Mouse (Mus musculus) midbrain, postnatal 0 days (tissue): ENCODE results near the gene Sytl1. TPM values are rescaled to one million over a fixed set of nuclear protein-coding genes. Genes with fewer than 3 reads are reported as not detected.

ENCODE experiments used
- ATAC-seq: fragments of 200-750 bp; cut with Nextera tagmentation; 2 replicates; pipeline ENCODE4 v1.8.0; 2017; ENCODE audit warnings: moderate number of reproducible peaks, mild to moderate bottlenecking, moderate TSS enrichment, moderate library complexity; ENCODE audit not compliant: low FRiP score
- DNase-seq: peaks from one replicate; pipeline ENCODE4 v3.0.0-alpha.2; 2015; ENCODE audit warnings: low spot score
- H3K27ac ChIP-seq: fragments of 300-500 bp; sonication (generic); 2 replicates; pipeline ENCODE4 v1.5.1; 2014; ENCODE audit warnings: low read depth, mild to moderate bottlenecking, low read length, mixed read lengths
- H3K27me3 ChIP-seq: fragments of 300-500 bp; sonication (generic); 2 replicates; pipeline ENCODE4 v1.6.1; 2014; ENCODE audit warnings: low read length, control low read depth, mixed read lengths; ENCODE audit not compliant: insufficient read depth
- H3K36me3 ChIP-seq: fragments of 300-500 bp; sonication (generic); 2 replicates; pipeline ENCODE4 v1.6.1; 2014; ENCODE audit warnings: low read length, control low read depth, mixed read lengths; ENCODE audit not compliant: insufficient read depth
- H3K4me1 ChIP-seq: fragments of 300-500 bp; sonication (generic); 2 replicates; pipeline ENCODE4 v1.6.1; 2014; ENCODE audit warnings: mild to moderate bottlenecking, control low read depth, antibody characterized with exemption, low read length, mixed read lengths; ENCODE audit not compliant: insufficient read depth
- H3K4me2 ChIP-seq: fragments of 300-500 bp; sonication (generic); 2 replicates; pipeline ENCODE4 v1.6.1; 2014; ENCODE audit warnings: low read depth, mild to moderate bottlenecking, low read length, mixed read lengths; ENCODE audit not compliant: poor library complexity, severe bottlenecking
- H3K4me3 ChIP-seq: fragments of 300-500 bp; sonication (generic); 2 replicates; pipeline ENCODE4 v1.5.1; 2014; ENCODE audit warnings: low read depth, mild to moderate bottlenecking, low read length, moderate library complexity
- H3K9ac ChIP-seq: fragments of 300-500 bp; sonication (generic); replicated peaks from 2 replicates; pipeline ENCODE4 v1.6.1; 2014; ENCODE audit warnings: mild to moderate bottlenecking, low read length, moderate library complexity, mixed read lengths; ENCODE audit not compliant: poor library complexity, severe bottlenecking
- H3K9me3 ChIP-seq: fragments of 300-500 bp; sonication (generic); 2 replicates; pipeline ENCODE4 v1.6.1; 2016; ENCODE audit warnings: low read length, control low read depth
- CTCF ChIP-seq: IDR thresholded peaks from 2 replicates; pipeline ENCODE4 v1.5.1; 2016; ENCODE audit warnings: antibody characterized with exemption, mild to moderate bottlenecking
- WGBS: fragments of 180-500 bp; shearing (Covaris S2); extraction: QIAGEN DNeasy Blood & Tissue Kit; methylation state at CpG from one replicate; pipeline ENCODE4 v1.1.7; 2014; 5-methylcytosine and 5-hydroxymethylcytosine counted together
- polyA plus RNA-seq: library from polyadenylated mRNA; unstranded; fragments of >200 nt; fragmentation: Nextera tagmentation; extraction: Ambion mirVana; gene quantifications from 2 replicates; pipeline ENCODE4 v1.2.1, GENCODE M21; 2015
- total RNA-seq: library from RNA; depleted of rRNA; stranded (reverse); fragments of >200 nt; gene quantifications from 2 replicates; pipeline ENCODE4 v1.2.3, GENCODE M21; 2014

The Sytl1 gene
- total and polyA plus RNA-seq, 2 experiments from 2014 or later: 0.21 to 1.6 TPM

DNA sequence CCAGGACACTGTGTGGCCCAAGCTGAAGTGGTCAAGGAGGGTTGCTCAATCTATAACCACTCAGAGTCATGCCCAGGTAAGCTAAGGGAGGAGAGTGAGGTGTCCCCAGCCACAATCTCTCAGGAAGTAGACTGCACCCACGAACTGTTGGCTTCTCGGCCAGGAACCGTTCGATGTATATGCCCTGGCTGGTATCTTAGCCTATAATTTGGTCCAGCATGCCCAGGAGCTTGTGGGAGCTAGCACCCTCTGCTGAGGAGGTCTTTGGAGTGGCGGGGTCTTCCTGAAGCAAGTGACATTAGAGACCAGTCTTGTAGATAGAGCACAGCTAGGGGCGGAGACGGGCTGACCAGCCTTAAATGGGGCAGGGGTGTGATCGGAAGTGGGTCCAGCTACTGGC lies 41.2 kb downstream of the Sytl1 start:
- Histone ChIP-seq H3K4me2 (no peak overlapping the region), H3K4me3 (no peak overlapping the region), H3K27ac (no peak overlapping the region), H3K9ac (no peak overlapping the region), H3K4me1 (no peaks in the 10 kb centered on the region), H3K9me3 (no peaks in the 10 kb centered on the region), H3K36me3 (no peaks in the 10 kb centered on the region), H3K27me3 (peaks cover 4% of the 10 kb centered on the region; the same call in 1 of the 2 replicates)
- DNase-seq (no peak), ATAC-seq (no peak)
- no peak for TF ChIP-seq CTCF
- WGBS: 83% methylated on average over 8 of the region's 8 CpGs

DNA sequence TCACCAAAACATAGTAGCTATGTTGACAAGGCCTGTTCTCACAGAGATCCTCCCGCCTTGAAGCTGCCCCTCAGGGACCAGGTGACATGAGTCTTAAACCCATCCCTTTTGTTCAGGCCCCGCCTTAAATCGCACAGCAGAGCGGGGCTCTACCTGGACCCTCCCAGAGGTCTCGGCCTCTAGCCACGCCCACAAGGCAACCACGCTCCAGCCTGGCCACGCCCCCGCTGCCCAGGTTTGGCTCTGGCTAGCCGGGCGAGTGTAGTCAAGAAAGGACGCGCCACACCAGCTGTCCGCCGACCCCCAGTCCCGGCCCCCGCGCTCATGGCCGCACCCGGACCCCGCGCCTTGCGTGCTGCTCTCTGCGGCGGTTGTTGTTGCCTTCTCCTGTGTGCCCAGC lies 42.3 kb downstream of the Sytl1 start:
- H3K9ac ChIP-seq: peak overlapping the region; percentile 55
- ATAC-seq (0 out of 2 replicates have a peak, but pooled peaks have one; percentile 15), DNase-seq (no peak)
- H3K4me1 ChIP-seq: no peaks in the 10 kb centered on the region
- peak overlapping the region; percentile 37 for H3K4me3 ChIP-seq
- TF ChIP-seq CTCF: no peak
- peak overlapping the region; percentile 71 for H3K4me2 ChIP-seq
- WGBS: 2% methylated on average over 25 of the region's 25 CpGs
- peaks cover 4% of the 10 kb centered on the region; the same call in 1 of the 2 replicates for H3K27me3 ChIP-seq
- H3K27ac ChIP-seq: no peak overlapping the region
- no peaks in the 10 kb centered on the region for H3K36me3 ChIP-seq
- no peaks in the 10 kb centered on the region for H3K9me3 ChIP-seq

DNA sequence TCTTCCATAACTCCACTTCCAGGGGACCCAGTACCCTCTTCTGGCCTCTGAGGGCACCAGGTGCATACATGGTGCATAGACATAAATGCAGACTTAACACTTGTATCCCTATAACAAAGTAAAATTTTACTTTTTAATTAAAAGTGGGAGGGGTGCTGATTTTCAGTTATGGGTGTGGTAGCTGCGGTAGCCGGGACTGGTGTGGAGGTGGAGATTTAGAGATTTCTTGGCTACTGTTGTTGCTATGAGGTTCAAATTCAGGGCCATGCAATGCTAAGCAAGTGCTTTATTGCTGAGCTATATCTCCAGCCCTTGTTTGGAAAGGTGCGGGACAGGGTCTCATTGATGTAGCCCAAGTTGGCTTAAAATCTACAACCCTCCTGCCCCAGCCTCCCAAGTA lies 44.2 kb downstream of the Sytl1 start:
- Histone ChIP-seq H3K4me3 (no peak overlapping the region), H3K9ac (no peak overlapping the region), H3K36me3 (no peaks in the 10 kb centered on the region), H3K27me3 (peaks cover 4% of the 10 kb centered on the region; the same call in 1 of the 2 replicates), H3K4me1 (no peaks in the 10 kb centered on the region), H3K27ac (no peak overlapping the region), H3K9me3 (no peaks in the 10 kb centered on the region), H3K4me2 (no peak overlapping the region)
- ATAC-seq: no peak
- WGBS: 85% methylated on average over 3 of the region's 3 CpGs
- TF ChIP-seq CTCF: no peak
- DNase-seq: no peak

DNA sequence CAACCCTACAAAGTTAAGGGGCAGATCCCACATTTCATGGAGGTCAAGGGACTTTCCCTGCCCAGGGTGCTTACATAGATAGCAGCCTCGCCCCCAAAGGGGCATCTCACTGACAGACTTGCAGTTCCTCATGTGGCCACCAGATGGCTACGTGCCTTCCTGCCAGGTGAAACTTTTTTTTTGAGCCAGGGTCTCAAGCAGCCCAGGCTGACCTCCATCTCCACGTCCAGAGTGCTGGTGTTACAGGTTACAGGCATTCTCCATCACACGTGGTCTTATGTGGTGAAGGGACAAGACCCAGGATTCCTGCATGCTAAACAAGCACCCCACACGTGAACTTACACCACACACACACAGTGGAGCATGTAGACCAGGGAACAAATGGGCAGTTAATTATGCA lies 45.3 kb downstream of the Sytl1 start:
- DNase-seq (peak; percentile 77), ATAC-seq (no peak)
- no peaks in the 10 kb centered on the region for H3K9me3 ChIP-seq
- no peak overlapping the region for H3K4me3 ChIP-seq
- H3K27ac ChIP-seq: no peak overlapping the region
- no peaks in the 10 kb centered on the region for H3K36me3 ChIP-seq
- peak; percentile 94 for TF ChIP-seq CTCF
- H3K4me1 ChIP-seq: peaks cover 8% of the 10 kb centered on the region; the same call in 1 of the 2 replicates
- no peak overlapping the region for H3K4me2 ChIP-seq
- H3K27me3 ChIP-seq: peaks cover 4% of the 10 kb centered on the region; the same call in 1 of the 2 replicates
- WGBS: 0% methylated on average over 5 of the region's 5 CpGs
- no peak overlapping the region for H3K9ac ChIP-seq

DNA sequence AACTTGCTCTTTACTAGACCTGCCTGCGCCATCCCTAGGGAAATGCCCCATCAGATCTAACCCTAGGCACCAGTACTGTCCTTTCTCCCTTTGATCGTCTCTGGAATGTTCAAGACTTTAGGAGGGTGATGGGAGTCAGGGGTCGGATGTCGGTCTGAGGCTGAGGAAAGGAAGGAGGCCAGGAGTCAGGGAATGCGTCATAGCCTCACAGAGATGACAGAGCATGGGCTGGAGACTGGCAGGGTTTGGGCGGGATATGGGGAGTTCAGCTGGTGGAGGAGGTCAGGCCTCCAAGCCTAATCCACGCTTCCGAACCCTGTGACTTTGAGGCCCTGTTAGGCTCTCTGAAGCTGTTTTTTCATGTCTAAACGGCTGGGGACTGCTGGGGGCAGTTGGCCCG lies 49.3 kb downstream of the Sytl1 start:
- DNase-seq (no peak), ATAC-seq (no peak)
- no peaks in the 10 kb centered on the region; the same call in 1 of the 2 replicates for H3K27me3 ChIP-seq
- H3K36me3 ChIP-seq: no peaks in the 10 kb centered on the region
- 0 out of 2 replicates have a peak overlapping the region, but pooled peaks have one; percentile 76 for H3K9ac ChIP-seq
- H3K27ac ChIP-seq: no peak overlapping the region
- TF ChIP-seq CTCF: no peak
- H3K4me2 ChIP-seq: peak overlapping the region; percentile 96
- WGBS: 15% methylated on average over 10 of the region's 10 CpGs
- peaks cover 11% of the 10 kb centered on the region; the same call in 1 of the 2 replicates for H3K4me1 ChIP-seq
- no peaks in the 10 kb centered on the region for H3K9me3 ChIP-seq
- peak overlapping the region; percentile 74; the same call in 1 of the 2 replicates for H3K4me3 ChIP-seq

DNA sequence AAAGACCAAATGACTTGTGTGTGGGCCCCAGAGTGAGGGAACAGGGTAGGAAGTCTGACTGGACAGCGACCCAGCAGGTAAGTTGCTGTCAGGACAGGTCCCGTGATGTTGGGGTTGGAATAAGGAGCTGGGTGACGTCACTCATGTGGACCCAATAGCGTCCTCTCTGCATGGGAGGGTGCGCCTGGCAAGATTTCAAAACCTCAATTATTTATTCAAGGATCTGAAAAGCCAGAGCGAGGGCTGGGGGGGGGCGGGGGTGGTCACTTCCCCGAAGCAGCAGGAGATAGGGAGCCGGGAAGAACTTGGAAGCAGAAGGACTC lies 49.7 kb downstream of the Sytl1 start:
- Histone ChIP-seq H3K9ac (peak overlapping the region; percentile 76), H3K4me2 (peak overlapping the region; percentile 96), H3K4me1 (peaks cover 11% of the 10 kb centered on the region; the same call in 1 of the 2 replicates), H3K36me3 (no peaks in the 10 kb centered on the region), H3K27ac (no peak overlapping the region), H3K9me3 (no peaks in the 10 kb centered on the region), H3K4me3 (peak overlapping the region; percentile 74), H3K27me3 (no peaks in the 10 kb centered on the region; the same call in 1 of the 2 replicates)
- peak; percentile 45 for TF ChIP-seq CTCF
- WGBS: 0% methylated on average over 9 of the region's 9 CpGs
- ATAC-seq (peak; percentile 45; the same call in 1 of the 2 replicates), DNase-seq (peak; percentile 78)
